ENCODE assay signal across 8 mouse cellular contexts in the genomic region with DNA sequence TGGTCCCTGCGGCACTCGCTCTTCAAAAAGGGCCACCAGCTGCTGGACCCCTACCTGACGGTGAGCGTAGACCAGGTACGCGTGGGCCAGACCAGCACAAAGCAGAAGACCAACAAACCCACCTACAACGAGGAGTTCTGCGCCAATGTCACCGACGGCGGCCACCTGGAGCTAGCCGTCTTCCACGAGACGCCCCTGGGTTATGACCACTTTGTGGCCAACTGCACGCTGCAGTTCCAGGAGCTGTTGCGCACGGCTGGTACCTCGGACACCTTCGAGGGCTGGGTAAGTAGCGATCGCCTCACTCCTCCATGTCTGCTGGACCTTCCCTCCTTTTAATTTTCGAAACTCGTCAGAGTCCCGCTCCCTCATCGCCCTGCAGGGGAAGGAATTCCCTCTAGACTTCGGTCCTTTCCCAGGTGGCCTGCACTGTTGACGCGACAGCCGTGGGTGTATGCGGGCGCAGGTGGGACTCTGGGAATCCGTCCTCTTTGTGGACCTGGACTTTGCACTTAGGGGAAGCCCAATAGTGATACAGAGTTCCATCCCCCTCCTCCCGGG. TPM values are rescaled to one million over a fixed set of nuclear protein-coding genes. Genes with fewer than 3 reads are reported as not detected.
DNase-seq lines count a peak whose midpoint lies in the region; ATAC-seq and TF ChIP-seq lines count a peak whose summit lies in the region.

No protein-coding gene starts in this region.

- WGBS in liver, embryonic 11.5 days: under 1% methylated on average over 33 of the region's 33 CpGs
- 2% methylated on average over 33 of the region's 33 CpGs for WGBS in olfactory bulb, adult 2 months

- peak overlapping the region; percentile 82 for H3K4me2 ChIP-seq in liver, embryonic 11.5 days

- no peaks in the 10 kb centered on the region; the same call in 1 of the 2 replicates for H3K4me1 ChIP-seq in liver, embryonic 11.5 days (replicated peaks; ENCODE audit: control insufficient read depth, insufficient read depth, low read length)
- H3K4me1 ChIP-seq in olfactory bulb, adult 2 months (ENCODE audit: control insufficient read depth, insufficient read depth, low read length): peaks cover 16% of the 10 kb centered on the region

- peak overlapping the region; percentile 77 for H3K27ac ChIP-seq in layer of hippocampus, adult 2 months
- H3K27ac ChIP-seq in liver, embryonic 11.5 days (ENCODE audit: low read depth, low read length): peak overlapping the region; percentile 16; the same call in 1 of the 2 replicates
- H3K27ac ChIP-seq in olfactory bulb, adult 2 months (ENCODE audit: insufficient read depth, low read depth, low read length): no peak overlapping the region

- TF ChIP-seq POLR2A in olfactory bulb, adult 2 months (IDR thresholded peaks at IDR 0.05; ENCODE audit: insufficient read depth, low read depth, low read length): no peak

- H3K9ac ChIP-seq in liver, embryonic 11.5 days (ENCODE audit: low read depth, low read length): peak overlapping the region; percentile 64

- peaks cover 26% of the 10 kb centered on the region for H3K27me3 ChIP-seq in liver, embryonic 11.5 days (replicated peaks; ENCODE audit: control insufficient read depth, insufficient read depth, low read length)

- no peak for TF ChIP-seq CTCF in layer of hippocampus, adult 2 months (conservative IDR thresholded peaks at IDR 0.05)
- no peak for TF ChIP-seq CTCF in olfactory bulb, adult 2 months (IDR thresholded peaks at IDR 0.05; ENCODE audit: insufficient read depth, low read depth, low read length)

- intact Hi-C loops in heart, postnatal 36 days (cut with DNase I): loop anchor here (2.0 kb wide), 2 partner anchors 27 to 97 kb away; no protein-coding TSS in a partner anchor

- peak overlapping the region; percentile 69 for H3K4me3 ChIP-seq in layer of hippocampus, adult 2 months
- peak overlapping the region; percentile 65 for H3K4me3 ChIP-seq in liver, embryonic 11.5 days (ENCODE audit: low read depth, low read length)
- peak overlapping the region; percentile 62 for H3K4me3 ChIP-seq in olfactory bulb, adult 2 months (ENCODE audit: insufficient read depth, low read depth, low read length)

- no peaks in the 10 kb centered on the region for H3K36me3 ChIP-seq in liver, embryonic 11.5 days (ENCODE audit: control insufficient read depth, insufficient read depth, low read length)

- no peak for ATAC-seq in liver, embryonic 11.5 days (replicated peaks; ENCODE audit: low FRiP score)
- no peak for ATAC-seq in cerebellum, adult (ENCODE audit: insufficient number of reproducible peaks, low FRiP score, low TSS enrichment)

- H3K9me3 ChIP-seq in liver, embryonic 11.5 days (ENCODE audit: control insufficient read depth, low read length): no peaks in the 10 kb centered on the region

- DNase-seq in layer of hippocampus, adult 2 months (ENCODE audit: low spot score in 2 of 2): no peak
- DNase-seq in layer of hippocampus, postnatal 14 days (ENCODE audit: low spot score in 2 of 2): no peak
- DNase-seq in ZHBTc4 (ENCODE audit: low read depth, low spot score): peak; percentile 40
- peak; percentile 34 to 47 for DNase-seq in heart, postnatal 36 days
- no peak for DNase-seq in liver, embryonic 11.5 days (ENCODE audit: low spot score)
- no peak for DNase-seq in adrenal gland, postnatal 4 days (ENCODE audit: low spot score in 2 of 2)

RNA-seq across cellular contexts. Expression of a gene that starts 0.7 kb away (rescaled TPM):
- 1 to 10 TPM; 3.2 to 3.7 TPM for total RNA-seq in layer of hippocampus, adult 2 months (2021)
- 1 to 10 TPM; 4.1 to 8.6 TPM for total RNA-seq in layer of hippocampus, postnatal 14 days (2021)
- total RNA-seq in heart, postnatal 36 days (2021): 10 to 100 TPM; 19.1 to 19.5 TPM
- polyA plus RNA-seq in liver, embryonic 11.5 days (2014; fragmentation: Nextera tagmentation; extraction: Ambion mirVana): 5.7 and 6.4 TPM in 2 replicates
- not detected in 2 replicates for polyA plus RNA-seq in olfactory bulb, adult 2 months (2012; ENCODE audit: insufficient read depth, insufficient read length, low replicate concordance, missing spikeins)
- 10 to 100 TPM; 19.3 to 21.3 TPM for total RNA-seq in adrenal gland, postnatal 4 days (2021)

RNA-seq across cellular contexts. Expression of a gene that starts 39.1 kb away (rescaled TPM):
- not detected for total RNA-seq in layer of hippocampus, adult 2 months (2021)
- total RNA-seq in layer of hippocampus, postnatal 14 days (2021): under 1 TPM in 1 of 2 experiments, not detected in 1; 0.21 TPM
- total RNA-seq in heart, postnatal 36 days (2021): under 1 TPM; 0.08 to 0.14 TPM
- polyA plus RNA-seq in liver, embryonic 11.5 days (2014; fragmentation: Nextera tagmentation; extraction: Ambion mirVana): 0.58 and 0.94 TPM in 2 replicates
- polyA plus RNA-seq in olfactory bulb, adult 2 months (2012; ENCODE audit: insufficient read depth, insufficient read length, low replicate concordance, missing spikeins): not detected in 2 replicates
- total RNA-seq in adrenal gland, postnatal 4 days (2021): 1 to 10 TPM; 2.8 to 3.3 TPM

Comparison
In these comparisons a context has a peak if more than half of its experiments do, and no peak if none do; other contexts are left out.
1. DNase-seq: peak in ZHBTc4 (single experiment) and heart, postnatal 36 days (2 of 2); none in layer of hippocampus, adult 2 months (0 of 2), layer of hippocampus, postnatal 14 days (0 of 2), liver, embryonic 11.5 days (single experiment) and adrenal gland, postnatal 4 days (0 of 2).
2. Peak in every context shown above with its lines, with median percentiles within 50 percentile points of each other: H3K4me3 ChIP-seq.